ENCODE assay signal across 9 mouse cellular contexts in the genomic region with DNA sequence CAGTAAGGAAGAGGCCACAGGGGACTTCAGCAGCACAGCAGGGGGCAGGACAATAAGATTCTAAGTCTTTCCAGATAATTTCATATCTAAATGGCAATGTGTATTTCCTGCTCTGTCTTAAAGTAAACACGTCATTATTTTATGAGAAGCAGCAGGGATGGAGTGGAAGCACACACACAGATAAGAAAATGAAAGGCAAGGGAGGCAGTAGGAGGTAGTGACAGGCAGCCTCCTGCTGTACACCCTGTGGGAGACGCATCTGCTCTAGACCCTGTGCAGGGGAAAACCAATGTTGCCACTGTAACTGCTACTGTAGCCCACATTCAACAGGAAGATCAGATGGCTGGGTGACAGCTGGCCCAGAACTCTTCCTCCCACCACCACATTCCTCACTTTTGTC.
A peak's percentile ranks its signal among the peaks of the same experiment; 100 is the strongest.
DNase-seq lines count a peak whose midpoint lies in the region; ATAC-seq and TF ChIP-seq lines count a peak whose summit lies in the region.
"Had no signal": no experiment of that assay in that cellular context is flagged by ENCODE, and none has a peak within 500 bp of the region (broad histone marks: within the 10 kb centered on the region; RNA-seq: fewer than 3 reads in every experiment).

No protein-coding gene starts in this region.

- no peak overlapping the region for H3K4me2 ChIP-seq in lung, embryonic 16.5 days (ENCODE audit: low read depth, low read length)
- H3K4me2 ChIP-seq in hindbrain, embryonic 16.5 days (ENCODE audit: low read length) = no peak overlapping the region

- no peak for TF ChIP-seq CTCF in gastrocnemius, adult 2 months (IDR thresholded peaks at IDR 0.05)

- no peak overlapping the region for H3K4me3 ChIP-seq in gastrocnemius, adult 2 months
- no peak overlapping the region for H3K4me3 ChIP-seq in lung, embryonic 16.5 days (ENCODE audit: low read length)
- no peak overlapping the region for H3K4me3 ChIP-seq in hindbrain, embryonic 16.5 days (ENCODE audit: low read length)

- intact Hi-C loops in gastrocnemius, adult 2 months (cut with DNase I) = no loop called here

- H3K4me1 ChIP-seq in lung, embryonic 16.5 days (replicated peaks; ENCODE audit: control insufficient read depth, insufficient read depth, low read length) = peaks cover 16% of the 10 kb centered on the region
- H3K4me1 ChIP-seq in hindbrain, embryonic 16.5 days (ENCODE audit: control insufficient read depth, insufficient read depth, low read depth, low read length) = peaks cover 13% of the 10 kb centered on the region; the same call in 1 of the 2 replicates

- no peaks in the 10 kb centered on the region for H3K9me3 ChIP-seq in lung, embryonic 16.5 days (ENCODE audit: control insufficient read depth, low read length)
- no peaks in the 10 kb centered on the region for H3K9me3 ChIP-seq in hindbrain, embryonic 16.5 days (ENCODE audit: control insufficient read depth, low read length)

- peak; percentile 50 for ATAC-seq in lung, embryonic 16.5 days (ENCODE audit: low read depth)
- ATAC-seq in erythroid progenitor cell, adult 5-6 weeks (replicated peaks; ENCODE audit: low FRiP score, poor library complexity, severe bottlenecking) = no peak
- ATAC-seq in hindbrain, embryonic 16.5 days = no peak

- no peak overlapping the region for H3K9ac ChIP-seq in lung, embryonic 16.5 days (ENCODE audit: low read length)
- H3K9ac ChIP-seq in hindbrain, embryonic 16.5 days (ENCODE audit: low read depth, low read length) = no peak overlapping the region

- DNase-seq in gastrocnemius, adult 2 months = no peak
- DNase-seq in gastrocnemius, postnatal 25 days = no peak
- no peak for DNase-seq in lung, postnatal 4 days
- peak; percentile 29 for DNase-seq in liver
- peak; percentile 60 for DNase-seq in thymus, postnatal 0 days (ENCODE audit: low spot score)
- DNase-seq: adrenal gland, postnatal 14 days had no signal

- 30% methylated on average over 2 of the region's 2 CpGs for WGBS in lung, embryonic 16.5 days
- 61% methylated on average over 2 of the region's 2 CpGs for WGBS in hindbrain, embryonic 16.5 days

- no peaks in the 10 kb centered on the region for H3K36me3 ChIP-seq in lung, embryonic 16.5 days (ENCODE audit: control insufficient read depth, insufficient read depth, low read length)
- no peaks in the 10 kb centered on the region for H3K36me3 ChIP-seq in hindbrain, embryonic 16.5 days (ENCODE audit: control insufficient read depth, insufficient read depth, low read length)

- H3K27me3 ChIP-seq in lung, embryonic 16.5 days (ENCODE audit: control insufficient read depth, insufficient read depth, low read depth, low read length) = no peaks in the 10 kb centered on the region
- no peaks in the 10 kb centered on the region for H3K27me3 ChIP-seq in hindbrain, embryonic 16.5 days (replicated peaks; ENCODE audit: control insufficient read depth, insufficient read depth, low read length)

- peak overlapping the region; percentile 35; the same call in 1 of the 2 replicates for H3K27ac ChIP-seq in gastrocnemius, adult 2 months
- H3K27ac ChIP-seq in lung, embryonic 16.5 days (ENCODE audit: low read length) = peak overlapping the region; percentile 52
- no peak overlapping the region for H3K27ac ChIP-seq in hindbrain, embryonic 16.5 days (ENCODE audit: low read depth, low read length)

Comparison
In these comparisons a context has a peak if more than half of its experiments do, and no peak if none do; other contexts are left out.
1. DNase-seq: peak in liver (single experiment) and thymus, postnatal 0 days (single experiment); none in gastrocnemius, adult 2 months (single experiment), gastrocnemius, postnatal 25 days (single experiment) and lung, postnatal 4 days (0 of 2).